Mouse (Mus musculus): ENCODE measurements around the gene Med27. TPM values are rescaled to one million over a fixed set of nuclear protein-coding genes. Genes with fewer than 3 reads are reported as not detected.

Med27 gene
- polyA plus RNA-seq, 1 experiment, result 49.8 TPM

DNA sequence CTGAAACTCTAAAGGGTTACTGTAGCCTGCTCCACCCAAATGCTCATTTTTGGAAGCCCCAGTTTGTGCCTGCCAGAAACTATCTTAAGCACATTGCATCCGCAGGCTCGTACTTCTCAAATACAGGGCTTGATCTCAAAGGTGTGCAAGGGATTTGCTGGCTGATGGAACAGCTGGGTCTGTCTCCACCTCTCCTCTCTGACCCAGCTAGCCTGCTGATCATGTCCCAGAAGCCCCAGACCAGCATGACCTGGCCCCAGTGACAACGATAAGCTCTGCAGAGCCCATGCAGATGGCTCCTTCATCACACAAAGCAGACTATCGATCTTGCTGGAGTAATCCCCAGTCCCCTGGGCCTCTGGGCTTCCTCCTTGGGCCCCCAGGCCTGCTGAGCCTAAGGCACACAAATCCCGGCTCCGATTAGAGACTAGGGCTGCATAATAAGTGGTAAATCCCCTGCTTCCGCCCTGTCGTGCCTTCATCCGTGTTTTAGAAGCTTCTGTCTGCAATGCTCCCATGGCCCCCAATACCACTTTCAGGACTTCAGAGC, 170.1 kb downstream of the Med27 start:
- TF ChIP-seq CTCF (IDR thresholded peaks at IDR 0.05; ENCODE audit: control insufficient read depth, insufficient read depth, insufficient read length) (no peak), FOSL1 (IDR thresholded peaks at IDR 0.05; ENCODE audit: insufficient read depth, low read length, poor library complexity, severe bottlenecking) (no peak), MAX (IDR thresholded peaks at IDR 0.05) (no peak), MYOG (IDR thresholded peaks at IDR 0.05; ENCODE audit: control insufficient read depth, extremely low read depth, insufficient read length) (no peak)

GRCm38 (mm10) chr2:29519402-29519801, 172.8 kb downstream of the Med27 start:
- no peaks in the 10 kb centered on the region for H3K79me2 ChIP-seq (ENCODE audit: control insufficient read depth, insufficient read depth)

More for the DNA sequence above, 170.1 kb downstream of the Med27 start:
- no peaks in the 10 kb centered on the region for H3K79me3 ChIP-seq (ENCODE audit: low read depth)
- H3ac ChIP-seq (ENCODE audit: control insufficient read depth, insufficient read length, low read depth), result no peak overlapping the region
- H3K79me2 ChIP-seq (ENCODE audit: control insufficient read depth, insufficient read depth), result no peaks in the 10 kb centered on the region
- no peak overlapping the region for H3K4me3 ChIP-seq (ENCODE audit: insufficient read depth, poor library complexity, severe bottlenecking)
- no peaks in the 10 kb centered on the region for H3K36me3 ChIP-seq (ENCODE audit: control insufficient read depth, insufficient read depth)
- no peaks in the 10 kb centered on the region for H3K27me3 ChIP-seq (ENCODE audit: control insufficient read depth, insufficient read depth, insufficient read length)

GRCm38 (mm10) chr2:29520206-29520605, 173.6 kb downstream of the Med27 start:
- no peaks in the 10 kb centered on the region for H3K27me3 ChIP-seq (ENCODE audit: control insufficient read depth, insufficient read depth, insufficient read length)
- no peak overlapping the region for H3K4me3 ChIP-seq (ENCODE audit: insufficient read depth, poor library complexity, severe bottlenecking)
- no peaks in the 10 kb centered on the region for H3K79me3 ChIP-seq (ENCODE audit: low read depth)
- no peaks in the 10 kb centered on the region for H3K36me3 ChIP-seq (ENCODE audit: control insufficient read depth, insufficient read depth)
- H3K79me2 ChIP-seq (ENCODE audit: control insufficient read depth, insufficient read depth), result no peaks in the 10 kb centered on the region
- H3ac ChIP-seq (ENCODE audit: control insufficient read depth, insufficient read length, low read depth), result no peak overlapping the region
- no peak for TF ChIP-seq MAX (IDR thresholded peaks at IDR 0.05)
- TF ChIP-seq MYOG (IDR thresholded peaks at IDR 0.05; ENCODE audit: control insufficient read depth, extremely low read depth, insufficient read length), result no peak

More at GRCm38 (mm10) chr2:29519402-29519801, 172.8 kb downstream of the Med27 start:
- Histone ChIP-seq H3K36me3 (ENCODE audit: control insufficient read depth, insufficient read depth) (no peaks in the 10 kb centered on the region), H3K79me3 (ENCODE audit: low read depth) (no peaks in the 10 kb centered on the region), H3ac (ENCODE audit: control insufficient read depth, insufficient read length, low read depth) (no peak overlapping the region), H3K4me3 (ENCODE audit: insufficient read depth, poor library complexity, severe bottlenecking) (no peak overlapping the region), H3K27me3 (ENCODE audit: control insufficient read depth, insufficient read depth, insufficient read length) (no peaks in the 10 kb centered on the region)
- TF ChIP-seq FOSL1 (IDR thresholded peaks at IDR 0.05; ENCODE audit: insufficient read depth, low read length, poor library complexity, severe bottlenecking) (no peak), USF1 (IDR thresholded peaks at IDR 0.05; ENCODE audit: low read depth) (no peak), CTCF (IDR thresholded peaks at IDR 0.05; ENCODE audit: control insufficient read depth, insufficient read depth, insufficient read length) (no peak), MYOD1 (IDR thresholded peaks at IDR 0.05; ENCODE audit: control insufficient read depth, insufficient read length, low read depth) (no peak), MYOG (IDR thresholded peaks at IDR 0.05; ENCODE audit: control insufficient read depth, extremely low read depth, insufficient read length) (no peak), MAX (IDR thresholded peaks at IDR 0.05) (no peak), CEBPB (IDR thresholded peaks at IDR 0.05; ENCODE audit: low read depth) (no peak)

- H3K79me3 ChIP-seq (ENCODE audit: low read depth), result no peaks in the 10 kb centered on the region
- H3K4me3 ChIP-seq (ENCODE audit: insufficient read depth, poor library complexity, severe bottlenecking), result no peak overlapping the region
- H3K79me2 ChIP-seq (ENCODE audit: control insufficient read depth, insufficient read depth), result no peaks in the 10 kb centered on the region
- H3ac ChIP-seq (ENCODE audit: control insufficient read depth, insufficient read length, low read depth), result no peak overlapping the region
- H3K27me3 ChIP-seq (ENCODE audit: control insufficient read depth, insufficient read depth, insufficient read length), result no peaks in the 10 kb centered on the region
- TF ChIP-seq FOSL1 (IDR thresholded peaks at IDR 0.05; ENCODE audit: insufficient read depth, low read length, poor library complexity, severe bottlenecking) (no peak), CTCF (IDR thresholded peaks at IDR 0.05; ENCODE audit: control insufficient read depth, insufficient read depth, insufficient read length) (no peak)
- H3K36me3 ChIP-seq (ENCODE audit: control insufficient read depth, insufficient read depth), result no peaks in the 10 kb centered on the region
Measured at GRCm38 (mm10) chr2:29521486-29521885, 174.9 kb downstream of the Med27 start.

GRCm38 (mm10) chr2:29523918-29524811, 177.5 kb downstream of the Med27 start:
- H3ac ChIP-seq (ENCODE audit: control insufficient read depth, insufficient read length, low read depth), result no peak overlapping the region
- no peaks in the 10 kb centered on the region for H3K36me3 ChIP-seq (ENCODE audit: control insufficient read depth, insufficient read depth)
- no peaks in the 10 kb centered on the region for H3K27me3 ChIP-seq (ENCODE audit: control insufficient read depth, insufficient read depth, insufficient read length)
- TF ChIP-seq MYOD1 (IDR thresholded peaks at IDR 0.05; ENCODE audit: control insufficient read depth, insufficient read length, low read depth) (no peak), MYOG (IDR thresholded peaks at IDR 0.05; ENCODE audit: control insufficient read depth, extremely low read depth, insufficient read length) (no peak), MAX (IDR thresholded peaks at IDR 0.05) (no peak), USF1 (IDR thresholded peaks at IDR 0.05; ENCODE audit: low read depth) (no peak), CTCF (IDR thresholded peaks at IDR 0.05; ENCODE audit: control insufficient read depth, insufficient read depth, insufficient read length) (no peak)
- H3K79me2 ChIP-seq (ENCODE audit: control insufficient read depth, insufficient read depth), result no peaks in the 10 kb centered on the region
- H3K79me3 ChIP-seq (ENCODE audit: low read depth), result no peaks in the 10 kb centered on the region
- H3K4me3 ChIP-seq (ENCODE audit: insufficient read depth, poor library complexity, severe bottlenecking), result no peak overlapping the region

- no peak overlapping the region for H3K4me3 ChIP-seq (ENCODE audit: insufficient read depth, poor library complexity, severe bottlenecking)
- H3K79me3 ChIP-seq (ENCODE audit: low read depth), result no peaks in the 10 kb centered on the region
- TF ChIP-seq CTCF (IDR thresholded peaks at IDR 0.05; ENCODE audit: control insufficient read depth, insufficient read depth, insufficient read length), result no peak
- no peak for TF ChIP-seq MAX (IDR thresholded peaks at IDR 0.05)
- TF ChIP-seq CEBPB (IDR thresholded peaks at IDR 0.05; ENCODE audit: low read depth), result no peak
- TF ChIP-seq FOSL1 (IDR thresholded peaks at IDR 0.05; ENCODE audit: insufficient read depth, low read length, poor library complexity, severe bottlenecking), result no peak
- TF ChIP-seq USF1 (IDR thresholded peaks at IDR 0.05; ENCODE audit: low read depth), result no peak
- no peak for TF ChIP-seq MYOG (IDR thresholded peaks at IDR 0.05; ENCODE audit: control insufficient read depth, extremely low read depth, insufficient read length)
- no peak for TF ChIP-seq MYOD1 (IDR thresholded peaks at IDR 0.05; ENCODE audit: control insufficient read depth, insufficient read length, low read depth)
- no peaks in the 10 kb centered on the region for H3K79me2 ChIP-seq (ENCODE audit: control insufficient read depth, insufficient read depth)
- no peaks in the 10 kb centered on the region for H3K36me3 ChIP-seq (ENCODE audit: control insufficient read depth, insufficient read depth)
- H3K27me3 ChIP-seq (ENCODE audit: control insufficient read depth, insufficient read depth, insufficient read length), result no peaks in the 10 kb centered on the region
- no peak overlapping the region for H3ac ChIP-seq (ENCODE audit: control insufficient read depth, insufficient read length, low read depth)
Measured at GRCm38 (mm10) chr2:29525273-29525805, 178.7 kb downstream of the Med27 start.
